Mouse (Mus musculus): ENCODE data around the gene Gm20388.
"Not testable (repeated sequence)": the region's sequence is repeated elsewhere in the genome, so short reads cannot be mapped to it uniquely, and the experiment has no call there.

Gene Gm20388

DNA sequence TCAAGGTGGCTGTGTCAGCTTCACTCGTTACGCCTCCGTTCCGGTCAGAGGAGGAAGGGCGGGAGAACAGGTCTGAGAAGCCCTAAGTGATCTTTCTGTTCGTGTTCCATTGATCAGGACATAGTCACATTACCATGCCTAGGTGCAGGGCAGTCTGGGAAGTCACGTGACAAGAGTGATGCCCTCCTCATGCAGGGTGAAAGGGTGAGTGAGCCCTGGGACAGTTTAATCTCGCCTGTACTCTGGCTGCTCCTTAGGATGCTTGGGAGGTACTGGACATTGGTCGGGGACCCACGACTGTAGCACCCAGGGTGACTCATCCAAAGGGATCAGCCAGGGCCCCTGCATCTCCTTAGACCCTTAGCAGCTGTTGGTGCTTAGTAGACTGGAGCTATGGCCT is 3535.3 kb downstream of the Gm20388 start:
- DNase-seq (ENCODE audit: low read depth), result no peak

DNA sequence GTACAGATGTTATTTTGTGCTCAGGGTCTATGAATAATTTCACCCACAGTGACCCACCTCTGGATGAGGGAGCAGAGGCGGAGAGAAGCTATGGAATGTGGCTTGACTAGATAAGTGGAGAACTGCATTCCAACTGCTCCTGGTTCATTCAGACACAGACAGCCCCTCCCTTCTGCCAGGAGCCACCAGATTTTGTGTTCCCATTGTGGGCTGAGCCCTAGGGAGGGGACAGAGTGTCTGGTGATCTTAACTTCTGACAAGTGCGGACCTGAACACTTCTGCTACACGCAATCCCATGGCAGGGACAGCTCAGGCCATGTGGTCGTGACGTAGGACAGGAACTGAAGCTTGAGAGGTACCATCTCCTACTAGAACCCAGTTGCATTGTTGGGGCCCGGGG is 3536.2 kb downstream of the Gm20388 start:
- DNase-seq (ENCODE audit: low read depth), result no peak

- no peak for DNase-seq (ENCODE audit: low read depth)
Measured at GRCm38 (mm10) chr8:123450783-123451182, 3540.1 kb downstream of the Gm20388 start.

DNA sequence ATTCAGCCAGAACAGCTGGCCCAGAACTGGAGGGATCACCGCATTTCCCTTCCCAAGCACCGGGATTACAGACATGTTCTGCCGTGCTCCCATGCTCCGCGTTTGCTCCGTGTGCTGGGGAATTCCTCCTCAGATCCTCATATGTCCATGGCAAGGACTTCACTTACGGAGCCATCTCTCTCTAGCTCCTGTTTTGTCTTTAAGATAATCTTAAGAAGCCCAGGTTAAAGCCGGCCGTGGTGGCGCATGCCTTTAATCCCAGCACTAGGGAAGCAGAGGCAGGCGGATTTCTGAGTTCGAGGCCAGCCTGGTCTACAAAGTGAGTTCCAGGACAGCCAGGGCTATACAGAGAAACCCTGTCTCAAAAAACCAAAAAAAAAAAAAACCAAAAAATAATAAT is 3541.1 kb downstream of the Gm20388 start:
- DNase-seq (ENCODE audit: low read depth), result not testable (repeated sequence)

- DNase-seq (ENCODE audit: low read depth), result no peak
Measured at GRCm38 (mm10) chr8:123452149-123452548, 3541.5 kb downstream of the Gm20388 start.

DNA sequence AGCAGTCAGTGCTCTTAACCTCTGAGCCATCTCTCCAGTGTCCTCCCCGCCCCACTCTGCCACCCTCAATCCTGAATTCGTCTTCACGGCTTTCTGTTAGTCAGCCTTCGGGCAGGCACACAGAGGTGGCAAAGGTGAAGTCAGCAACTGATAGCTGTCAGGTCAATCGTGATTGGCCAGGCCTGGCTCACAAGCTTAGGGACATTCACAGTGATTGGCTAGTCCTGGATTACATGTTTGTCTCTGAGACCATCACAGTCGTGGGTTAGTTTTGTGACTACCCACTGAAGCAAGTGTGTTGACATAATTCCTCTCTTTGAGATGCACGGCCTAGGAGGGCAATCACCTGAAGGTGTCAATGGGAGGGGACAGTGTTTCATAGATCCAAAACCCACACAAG is 3542.7 kb downstream of the Gm20388 start:
- no peak for DNase-seq (ENCODE audit: low read depth)

GRCm38 (mm10) chr8:123453951-123454350 is 3543.3 kb downstream of the Gm20388 start:
- no peak for DNase-seq (ENCODE audit: low read depth)

DNA sequence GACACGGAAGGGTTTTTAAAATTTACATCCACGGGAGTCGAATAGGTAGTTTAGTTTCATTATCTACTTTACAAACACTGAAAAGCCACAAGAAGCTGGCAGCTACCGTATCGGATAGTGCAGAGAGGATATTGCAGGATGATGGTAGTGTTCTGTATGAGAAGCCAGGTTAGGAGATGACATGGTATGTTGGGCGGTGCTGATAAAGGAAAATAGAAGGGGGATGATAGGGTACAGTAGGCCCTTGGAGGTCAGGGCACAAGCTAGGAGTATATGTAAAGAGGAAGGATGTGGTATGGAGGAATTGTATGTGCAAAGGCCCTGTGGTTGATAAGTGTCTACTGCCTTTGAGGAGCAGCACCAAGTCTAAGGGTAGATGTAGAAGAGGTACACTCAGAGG is 3543.9 kb downstream of the Gm20388 start:
- DNase-seq (ENCODE audit: low read depth), result no peak

DNA sequence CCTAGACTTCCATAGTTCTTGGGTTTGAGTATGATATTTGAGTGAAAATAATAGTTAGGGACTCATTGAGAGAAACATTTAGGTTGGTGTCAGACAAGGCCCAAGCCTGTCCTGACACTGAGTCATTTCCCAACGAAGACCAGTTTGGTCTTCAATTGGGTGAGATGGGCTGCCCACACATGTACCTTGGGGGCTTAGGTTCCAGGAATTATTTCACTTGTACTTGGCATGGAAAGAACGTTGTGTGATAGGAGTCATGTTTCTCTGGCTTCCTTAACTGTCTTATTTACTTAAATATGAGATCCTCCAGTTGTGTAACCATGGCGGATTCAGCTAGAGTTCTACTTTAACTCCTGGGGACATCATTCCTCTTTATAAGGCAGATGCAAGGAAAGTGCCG is 3553.0 kb downstream of the Gm20388 start:
- no peak for DNase-seq (ENCODE audit: low read depth)

GRCm38 (mm10) chr8:123467476-123467875 is 3556.8 kb downstream of the Gm20388 start:
- DNase-seq (ENCODE audit: low read depth), result peak; percentile 64

GRCm38 (mm10) chr8:123472991-123473390 is 3562.3 kb downstream of the Gm20388 start:
- not testable (repeated sequence) for DNase-seq (ENCODE audit: low read depth)

GRCm38 (mm10) chr8:123474549-123474948 is 3563.9 kb downstream of the Gm20388 start:
- not testable (repeated sequence) for DNase-seq (ENCODE audit: low read depth)

DNA sequence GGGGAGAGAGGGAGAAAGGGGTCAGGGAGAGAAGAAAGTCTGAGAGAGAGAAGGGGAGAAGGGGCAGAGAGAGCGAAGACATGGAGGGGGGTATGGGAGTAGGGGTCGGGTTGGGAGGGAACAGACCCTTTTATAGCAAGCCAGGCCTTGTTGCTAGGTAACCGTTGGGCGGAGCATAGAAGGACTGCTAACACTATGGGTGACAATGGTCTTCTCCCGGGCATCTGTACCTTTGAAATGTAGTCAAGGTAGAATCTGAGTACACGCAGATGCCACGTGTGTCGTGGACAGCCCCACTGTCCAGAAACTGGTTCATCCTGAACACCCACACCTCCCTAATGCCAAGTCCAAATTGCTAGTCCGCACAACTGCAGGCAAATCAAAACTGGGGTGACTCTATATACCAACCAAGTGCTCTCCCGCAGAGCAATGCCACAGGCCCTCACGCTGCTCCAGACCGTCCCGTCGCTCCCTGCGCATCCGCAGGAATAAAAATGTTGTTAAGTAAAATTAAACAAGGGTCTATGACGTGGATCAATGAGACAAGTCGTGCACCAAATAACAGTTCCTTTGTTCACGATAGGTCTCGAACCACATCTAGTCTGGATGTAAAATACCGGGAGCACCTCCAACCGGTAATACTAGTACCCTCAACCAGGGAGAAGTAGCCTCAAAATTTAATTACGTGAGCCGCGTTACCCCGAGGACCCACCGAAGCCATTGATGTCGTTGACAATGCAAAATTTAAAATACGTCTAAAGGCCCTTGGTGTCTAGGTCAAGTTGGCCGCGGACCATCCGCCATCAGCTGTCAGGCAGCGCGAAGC is 3566.5 kb downstream of the Gm20388 start:
- peak; percentile 18 for DNase-seq (ENCODE audit: low read depth)

DNA sequence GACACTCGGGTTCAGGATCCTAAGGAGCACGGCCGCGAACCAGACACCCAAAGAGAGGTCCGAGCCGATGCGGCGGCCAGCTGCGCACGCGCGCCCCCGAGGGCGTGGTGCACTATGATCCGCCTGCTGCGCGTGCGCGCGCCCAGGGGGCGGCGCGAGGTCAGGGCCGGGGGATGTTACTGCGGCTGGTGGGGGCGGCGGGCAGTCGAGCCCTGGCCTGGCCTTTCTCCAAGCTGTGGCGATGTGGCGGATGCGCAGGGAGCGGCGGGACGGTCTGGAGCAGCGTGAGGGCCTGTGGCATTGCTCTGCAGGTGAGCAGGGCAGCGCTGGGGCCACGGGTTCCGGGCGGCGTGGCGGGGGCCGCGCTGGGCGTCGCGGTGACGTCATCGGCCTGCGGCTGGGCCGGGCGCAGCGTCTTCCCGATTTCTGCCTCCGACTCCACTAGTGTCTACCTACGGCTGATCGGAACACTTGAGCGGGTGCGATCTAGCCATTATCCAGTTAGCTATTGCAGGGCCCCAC is 3567.2 kb downstream of the Gm20388 start, which contains the start of gene Afg3l1:
Afg3l1 (plus strand) TSS at position 167 of the 522 bp plus-strand sequence.
- DNase-seq (ENCODE audit: low read depth), result peak; percentile 95

DNA sequence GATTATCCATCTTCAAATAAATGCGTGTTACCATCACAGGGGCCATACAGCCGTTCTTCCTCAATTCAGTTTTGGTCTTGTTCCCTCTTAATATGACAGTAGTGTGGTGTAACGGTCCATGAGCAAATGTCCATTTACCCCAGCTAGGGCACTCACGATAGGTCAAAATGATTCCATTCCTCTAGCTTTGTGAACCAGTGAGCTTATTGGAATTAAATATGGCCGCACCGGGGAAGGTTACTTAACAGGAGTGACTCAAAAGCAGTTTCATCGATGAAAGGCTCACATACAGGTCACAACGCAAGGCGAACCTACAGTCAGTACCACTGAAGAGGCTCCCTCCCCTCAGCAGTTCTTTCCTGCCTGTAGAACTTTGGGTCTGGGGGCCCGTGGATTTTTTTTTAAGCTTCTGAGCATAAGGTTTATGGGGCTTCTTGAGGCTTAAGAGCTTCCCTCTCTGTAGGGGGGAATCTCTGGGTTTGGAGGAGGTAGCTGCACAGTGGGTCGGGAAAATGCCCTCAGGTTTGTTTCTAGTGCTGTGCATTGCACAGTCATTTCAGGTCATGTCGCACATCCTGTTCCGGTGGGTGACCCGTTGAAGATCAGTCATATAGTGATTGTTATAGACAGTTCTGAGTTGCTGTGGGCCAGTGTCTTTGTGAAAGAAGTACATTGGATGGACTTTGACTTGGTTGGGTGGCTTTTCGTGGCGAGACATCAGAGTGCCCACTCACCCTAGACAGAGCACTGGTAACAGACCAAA is 3568.0 kb downstream of the Gm20388 start:
- DNase-seq (ENCODE audit: low read depth), result peak; percentile 68

GRCm38 (mm10) chr8:123482627-123483026 is 3572.0 kb downstream of the Gm20388 start:
- DNase-seq (ENCODE audit: low read depth), result peak; percentile 29

DNA sequence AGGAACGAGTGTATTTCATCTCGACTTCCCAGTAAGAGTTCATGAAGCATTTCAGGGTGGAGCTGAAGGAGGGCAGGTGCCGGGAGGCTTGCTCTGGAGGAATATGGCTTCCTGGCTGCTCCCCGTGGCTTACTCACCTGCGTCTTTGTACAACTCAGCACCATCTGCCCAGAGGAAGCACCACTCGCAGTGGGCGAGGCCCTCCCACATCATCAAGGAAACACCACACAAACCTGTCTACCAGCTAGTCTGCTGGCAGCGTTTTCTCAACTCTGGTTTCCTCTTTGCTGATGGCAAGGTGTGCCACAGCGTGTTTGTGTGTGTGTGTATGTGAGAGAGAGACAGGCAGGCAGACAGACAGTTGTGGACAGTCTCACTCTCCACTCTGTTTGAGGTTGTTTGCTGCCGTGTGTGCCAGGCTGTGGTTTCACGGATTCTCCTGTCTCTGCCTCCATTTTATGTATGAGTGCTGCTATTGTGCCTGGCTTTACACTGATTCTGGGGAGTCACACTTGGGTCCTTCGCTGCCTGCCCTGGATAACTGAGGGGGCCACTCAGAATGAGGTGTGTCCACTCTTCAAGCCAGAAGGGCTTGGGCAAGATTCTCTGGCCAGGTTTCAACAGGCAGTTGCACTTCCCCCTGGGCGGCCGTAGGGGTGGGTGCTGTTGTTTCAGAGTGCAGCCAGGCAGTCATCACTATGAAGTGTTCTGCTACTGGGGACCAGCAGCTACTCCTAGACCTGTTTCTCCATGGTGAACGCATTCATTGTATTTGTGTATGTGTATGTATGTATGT is 3580.8 kb downstream of the Gm20388 start:
- DNase-seq (ENCODE audit: low read depth), result no peak

DNA sequence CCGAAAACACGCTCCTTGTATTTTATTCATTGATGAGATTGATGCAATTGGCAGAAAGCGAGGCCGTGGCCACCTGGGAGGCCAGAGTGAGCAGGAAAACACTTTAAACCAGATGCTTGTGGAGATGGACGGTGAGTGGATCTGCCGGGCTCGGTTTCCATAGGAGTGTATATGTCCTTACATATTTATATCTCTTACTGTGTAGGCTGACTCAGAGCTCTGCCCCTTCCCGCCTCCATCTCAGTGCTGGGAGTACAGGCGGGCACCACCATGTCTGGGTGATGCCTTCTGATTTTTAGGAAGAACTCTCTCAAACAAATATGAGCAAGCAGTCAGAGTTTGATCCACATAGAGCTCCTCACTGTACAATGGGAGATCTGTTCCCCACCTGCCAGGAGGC is 3582.3 kb downstream of the Gm20388 start:
- DNase-seq (ENCODE audit: low read depth), result no peak

- no peak for DNase-seq (ENCODE audit: low read depth)
Measured at GRCm38 (mm10) chr8:123497699-123498098, 3587.1 kb downstream of the Gm20388 start.

- DNase-seq (ENCODE audit: low read depth), result no peak
Measured at GRCm38 (mm10) chr8:123498963-123499362, 3588.3 kb downstream of the Gm20388 start.

- no peak for DNase-seq (ENCODE audit: low read depth)
Measured at GRCm38 (mm10) chr8:123499556-123499955, 3588.9 kb downstream of the Gm20388 start.

GRCm38 (mm10) chr8:123502192-123502591 is 3591.6 kb downstream of the Gm20388 start:
- no peak for DNase-seq (ENCODE audit: low read depth)

Measured in NIH3T3 (cell line).